Mouse (Mus musculus) ZHBTc4 (cell line): ENCODE data around the gene Ccdc148.
A peak's percentile ranks its signal among the peaks of the same experiment; 100 is the strongest.

Source experiments
- DNase-seq: peaks from one replicate; pipeline ENCODE4 v3.0.0-alpha.2; 2011; ENCODE audit warnings: low read depth, low spot score

Ccdc148 gene

GRCm38 (mm10) chr2:58918351-58918750 lies 242.1 kb downstream of the Ccdc148 start:
- DNase-seq: no peak

GRCm38 (mm10) chr2:58912339-58912738 lies 248.1 kb downstream of the Ccdc148 start:
- no peak for DNase-seq

- DNase-seq: no peak
Measured at GRCm38 (mm10) chr2:58906814-58907516, 253.5 kb downstream of the Ccdc148 start.

- DNase-seq: no peak
Measured at GRCm38 (mm10) chr2:58905057-58905456, 255.4 kb downstream of the Ccdc148 start.

GRCm38 (mm10) chr2:58879876-58880275 lies 280.6 kb downstream of the Ccdc148 start:
- DNase-seq: peak; percentile 71

GRCm38 (mm10) chr2:58859134-58859533 lies 301.3 kb downstream of the Ccdc148 start, which contains the start of gene Gm11099:
Gm11099 (plus strand) TSS chr2:58859434.
- DNase-seq: no peak

GRCm38 (mm10) chr2:58844499-58844898 lies 316.0 kb downstream of the Ccdc148 start:
- DNase-seq: no peak

- DNase-seq: no peak
Measured at GRCm38 (mm10) chr2:58842443-58842842, 318.0 kb downstream of the Ccdc148 start.

- no peak for DNase-seq
Measured at GRCm38 (mm10) chr2:58841021-58841420, 319.5 kb downstream of the Ccdc148 start.

- DNase-seq: peak; percentile 51
Measured at GRCm38 (mm10) chr2:58832253-58832980, 328.1 kb downstream of the Ccdc148 start.

- DNase-seq: peak; percentile 15
Measured at GRCm38 (mm10) chr2:58829981-58830742, 330.3 kb downstream of the Ccdc148 start.

- DNase-seq: no peak
Measured at GRCm38 (mm10) chr2:58828910-58829600, 331.4 kb downstream of the Ccdc148 start.

- DNase-seq: no peak
Measured at GRCm38 (mm10) chr2:58812941-58813340, 347.5 kb downstream of the Ccdc148 start.

- DNase-seq: no peak
Measured at GRCm38 (mm10) chr2:58799623-58800022, 360.9 kb downstream of the Ccdc148 start.

- no peak for DNase-seq
Measured at GRCm38 (mm10) chr2:58799126-58799525, 361.4 kb downstream of the Ccdc148 start.

- no peak for DNase-seq
Measured at GRCm38 (mm10) chr2:58797506-58797905, 363.0 kb downstream of the Ccdc148 start.

- no peak for DNase-seq
Measured at GRCm38 (mm10) chr2:58795432-58795831, 365.1 kb downstream of the Ccdc148 start.

- DNase-seq: no peak
Measured at GRCm38 (mm10) chr2:58794489-58794888, 366.0 kb downstream of the Ccdc148 start.

- DNase-seq: no peak
Measured at GRCm38 (mm10) chr2:58790361-58790760, 370.1 kb downstream of the Ccdc148 start.

- DNase-seq: no peak
Measured at GRCm38 (mm10) chr2:58789934-58790333, 370.5 kb downstream of the Ccdc148 start.

GRCm38 (mm10) chr2:58787360-58787759 lies 373.1 kb downstream of the Ccdc148 start:
- DNase-seq: no peak

GRCm38 (mm10) chr2:58786681-58787080 lies 373.8 kb downstream of the Ccdc148 start:
- DNase-seq: no peak
